In the genomic region with DNA sequence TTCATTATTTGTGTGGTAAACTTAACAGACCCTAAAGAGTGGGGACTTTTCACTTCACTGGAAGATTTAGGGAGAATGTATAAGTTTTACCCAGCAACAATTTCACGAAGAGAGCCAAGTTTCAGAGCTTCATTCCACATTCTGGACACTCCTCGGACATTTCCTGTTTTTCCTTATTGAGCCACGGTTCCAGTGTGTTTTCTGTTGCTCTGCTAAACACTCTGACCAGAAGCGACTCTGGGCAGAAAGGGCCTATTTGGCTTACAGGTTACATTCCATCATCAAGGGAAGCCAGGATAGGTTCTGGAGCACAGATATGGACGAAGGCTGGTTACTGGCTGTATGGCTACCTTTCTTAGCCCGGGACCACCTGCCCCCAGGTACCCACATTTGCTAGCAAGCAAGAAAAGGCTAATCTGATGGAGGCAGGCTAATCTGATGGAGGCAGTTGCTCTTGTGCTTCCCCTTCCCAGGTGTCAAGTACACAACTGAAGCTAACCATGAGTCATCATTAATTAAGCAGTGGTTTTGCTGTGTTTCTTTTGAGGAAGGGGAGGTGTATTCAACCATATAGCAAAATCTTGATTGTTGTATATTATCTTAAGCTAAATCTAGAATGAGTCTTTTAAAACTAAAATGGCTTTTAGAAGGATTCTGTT, we compare ENCODE assay signal across 8 mouse cellular contexts. TPM values are rescaled to one million over a fixed set of nuclear protein-coding genes. Genes with fewer than 3 reads are reported as not detected.
A peak's percentile ranks its signal among the peaks of the same experiment; 100 is the strongest.
DNase-seq lines count a peak whose midpoint lies in the region; ATAC-seq and TF ChIP-seq lines count a peak whose summit lies in the region.

No protein-coding gene starts in this region.

- no peaks in the 10 kb centered on the region for H3K9me3 ChIP-seq in MEL (replicated peaks; ENCODE audit: insufficient read depth, low read length)
- no peaks in the 10 kb centered on the region for H3K9me3 ChIP-seq in heart, embryonic 15.5 days (replicated peaks)

- no peaks in the 10 kb centered on the region for H3K27me3 ChIP-seq in MEL (ENCODE audit: control insufficient read depth in 1 of 2, insufficient read depth in 2 of 2, low read length in 2 of 2)
- H3K27me3 ChIP-seq in heart, embryonic 15.5 days, result no peaks in the 10 kb centered on the region

- peak; percentile 57 to 63; a peak in 3 of 4 replicates for TF ChIP-seq EP300 in MEL (IDR thresholded peaks at IDR 0.05; ENCODE audit: low read depth in 1 of 2, low read length in 2 of 2)

- H3K27ac ChIP-seq in MEL (ENCODE audit: control insufficient read depth, low read depth, low read length) (peak overlapping the region; percentile 86), macrophage (peak overlapping the region; percentile 46)
- peak overlapping the region; percentile 99 for H3K27ac ChIP-seq in heart, embryonic 15.5 days

- DNase-seq in heart, adult 8-10 months (ENCODE audit: low spot score), result peak; percentile 24
- DNase-seq in heart, postnatal 25 days (ENCODE audit: low spot score), result no peak
- DNase-seq in MEL (ENCODE audit: low read depth, low spot score), result peak; percentile 64
- no peak for DNase-seq in cerebellum, postnatal 4 days (ENCODE audit: low spot score in 2 of 2)
- no peak for DNase-seq in left cerebral cortex, adult 8-10 months (ENCODE audit: low spot score in 2 of 2)
- no peak for DNase-seq in layer of hippocampus, postnatal 36 days

- H3K36me3 ChIP-seq in MEL (ENCODE audit: control insufficient read depth in 1 of 2, insufficient read depth in 2 of 2, low read length in 2 of 2), result peaks cover 9 to 10% of the 10 kb centered on the region in 2 experiments
- H3K36me3 ChIP-seq in heart, embryonic 15.5 days, result peaks cover 9% of the 10 kb centered on the region
- 0 out of 2 replicates have a peak, but pooled peaks cover 13% of the 10 kb centered on the region for H3K36me3 ChIP-seq in macrophage (ENCODE audit: inconsistent target)

- intact Hi-C loops in heart, postnatal 25 days (cut with DNase I), result loop anchor here (5.0 kb wide), 1 partner anchor 50 kb away; no protein-coding TSS in a partner anchor

- no peak for TF ChIP-seq RAD21 in MEL (IDR thresholded peaks at IDR 0.05; ENCODE audit: low read depth, low read length)

- peaks cover 8 to 17% of the 10 kb centered on the region in 2 experiments for H3K4me1 ChIP-seq in MEL (ENCODE audit: control insufficient read depth in 1 of 2, insufficient read depth in 2 of 2, low read length in 2 of 2)
- H3K4me1 ChIP-seq in heart, embryonic 15.5 days (replicated peaks), result peaks cover 29% of the 10 kb centered on the region

- ATAC-seq in heart, embryonic 15.5 days (replicated peaks; ENCODE audit: insufficient number of reproducible peaks, insufficient read depth, low FRiP score, low read depth), result no peak

- WGBS in heart, embryonic 15.5 days, result 35% methylated on average over 6 of the region's 6 CpGs
- whole genome bisulfite sequencing in macrophage (ENCODE audit: missing documents), result 46% methylated on average over 6 of the region's 6 CpGs

- H3K4me2 ChIP-seq in heart, embryonic 15.5 days, result peak overlapping the region; percentile 65

- TF ChIP-seq CTCF in MEL (IDR thresholded peaks at IDR 0.05 in 2 of 3, conservative IDR thresholded peaks at IDR 0.05 in 1 of 3; ENCODE audit: control insufficient read depth in 1 of 3, insufficient read depth in 1 of 3, low read depth in 2 of 3, low read length in 3 of 3, poor library complexity in 1 of 3, severe bottlenecking in 1 of 3), result no peak

- H3K79me2 ChIP-seq in MEL (ENCODE audit: control insufficient read depth, insufficient read depth, low read length, poor library complexity) (peaks cover 28% of the 10 kb centered on the region), macrophage (ENCODE audit: inconsistent target) (peaks cover 56% of the 10 kb centered on the region)

- peak overlapping the region; percentile 99 for H3K9ac ChIP-seq in MEL (ENCODE audit: control insufficient read depth, low read depth, low read length, poor library complexity, severe bottlenecking)
- H3K9ac ChIP-seq in heart, embryonic 15.5 days, result peak overlapping the region; percentile 91

- H3K4me3 ChIP-seq in MEL (ENCODE audit: control insufficient read depth in 1 of 2, insufficient read depth in 1 of 2, low read depth in 2 of 2, low read length in 2 of 2), result peak overlapping the region; percentile 99 to 100
- H3K4me3 ChIP-seq in heart, embryonic 15.5 days, result peak overlapping the region; percentile 97
- peak overlapping the region; percentile 77 for H3K4me3 ChIP-seq in macrophage (ENCODE audit: inconsistent target)

- TF ChIP-seq POLR2A in MEL (IDR thresholded peaks at IDR 0.05; ENCODE audit: control insufficient read depth in 1 of 2, insufficient read depth in 1 of 2, low read depth in 1 of 2, low read length in 2 of 2, poor library complexity in 1 of 2), result no peak

TF ChIP-seq in MEL, 35 proteins besides CTCF, POLR2A, EP300 and RAD21 (continues in another document):
- TF ChIP-seq E2F4 (IDR thresholded peaks at IDR 0.05; ENCODE audit: borderline replicate concordance, low read depth, low read length) (no peak), GATA1 (IDR thresholded peaks at IDR 0.05; ENCODE audit: low read depth, low read length) (peak; percentile 80), TAL1 (IDR thresholded peaks at IDR 0.05; ENCODE audit: low read length) (peak; percentile 29), GABPA (IDR thresholded peaks at IDR 0.05; ENCODE audit: low read depth, low read length) (peak; percentile 74; the same call in 1 of the 2 replicates), UBTF (IDR thresholded peaks at IDR 0.05; ENCODE audit: borderline replicate concordance, insufficient read depth, low read depth, low read length) (no peak), HCFC1 (IDR thresholded peaks at IDR 0.05; ENCODE audit: low read depth, low read length) (no peak), SMC3 (IDR thresholded peaks at IDR 0.05; ENCODE audit: low read depth, low read length) (no peak), ZMIZ1 (IDR thresholded peaks at IDR 0.05; ENCODE audit: low read depth, low read length) (no peak), CHD2 (IDR thresholded peaks at IDR 0.05; ENCODE audit: low read length) (no peak), KAT2A (conservative IDR thresholded peaks at IDR 0.05; ENCODE audit: low read depth, low read length) (no peak), NELFE (IDR thresholded peaks at IDR 0.05; ENCODE audit: low read depth, low read length) (0 out of 2 replicates have a peak, but pooled peaks have one; percentile 21), BHLHE40 (IDR thresholded peaks at IDR 0.05; ENCODE audit: borderline replicate concordance, low read depth, low read length) (no peak), JUND (IDR thresholded peaks at IDR 0.05; ENCODE audit: low read depth, low read length) (no peak), MAZ (IDR thresholded peaks at IDR 0.05; ENCODE audit: low read depth, low read length) (no peak), POLR2AphosphoS2 (IDR thresholded peaks at IDR 0.05; ENCODE audit: low read length) (no peak), SIN3A (IDR thresholded peaks at IDR 0.05; ENCODE audit: low read length) (peak; percentile 45; the same call in 1 of the 2 replicates), MXI1 (IDR thresholded peaks at IDR 0.05; ENCODE audit: low read depth, low read length) (no peak), MYB (IDR thresholded peaks at IDR 0.05; ENCODE audit: low read depth, low read length) (no peak), ETS1 (IDR thresholded peaks at IDR 0.05; ENCODE audit: low read depth, low read length) (peak; percentile 79), MAX (IDR thresholded peaks at IDR 0.05; ENCODE audit: low read length) (no peak), USF1 (IDR thresholded peaks at IDR 0.05; ENCODE audit: low read depth, low read length) (no peak), MEF2A (IDR thresholded peaks at IDR 0.05; ENCODE audit: extremely low read depth, insufficient replicate concordance, low read depth, low read length, poor library complexity, severe bottlenecking) (no peak), ZC3H11A (IDR thresholded peaks at IDR 0.05; ENCODE audit: low read depth, low read length) (no peak), TBP (IDR thresholded peaks at IDR 0.05; ENCODE audit: low read depth, low read length) (0 out of 2 replicates have a peak, but pooled peaks have one; percentile 32), MYC (IDR thresholded peaks at IDR 0.05; ENCODE audit: low read depth, low read length) (no peak), RCOR1 (IDR thresholded peaks at IDR 0.05; ENCODE audit: low read depth, low read length) (no peak), ZNF384 (IDR thresholded peaks at IDR 0.05; ENCODE audit: low read depth, low read length) (no peak)

RNA-seq across cellular contexts. Expression of gene Whamm, which starts 1.7 kb away (rescaled TPM):
- 10 to 100 TPM in 1 of 4 experiments, 1 to 10 TPM in 3; 7.8 to 10.2 (median 8.4) TPM for total RNA-seq in heart, adult 8-10 months (2022)
- total RNA-seq in heart, postnatal 25 days (2021), result 1 to 10 TPM; 8.2 to 9.4 TPM
- total RNA-seq in MEL (2012; rRNA removed), result 9.4 and 11.1 TPM in 2 replicates
- polyA plus RNA-seq in MEL (2012; ENCODE audit: insufficient read depth in 1 of 2, insufficient read length in 2 of 2, low read depth in 1 of 2, low replicate concordance in 2 of 2, missing spikeins in 1 of 2) (10 to 100 TPM in 1 of 2 experiments, not detected in 1; 22.9 TPM), macrophage (2018) (7.0 to 9.1 TPM (median 8.4 TPM) in 3 replicates)
- polyA plus RNA-seq in heart, embryonic 15.5 days (2015; fragmentation: Nextera tagmentation; extraction: Ambion mirVana), result 4.6 and 4.9 TPM in 2 replicates
- 10 to 100 TPM; 14.8 to 73.4 (median 31.5) TPM for total RNA-seq in macrophage (2018; cell fraction: chromatin; rRNA removed)
- 10 to 100 TPM in 14 of 26 experiments, 1 to 10 TPM in 12; 6.3 to 19.2 (median 12.1) TPM for total RNA-seq in macrophage (2018; cell fraction: cytosol; rRNA removed)
- total RNA-seq in macrophage (2018; cell fraction: nucleus; rRNA removed), result 10 to 100 TPM; 13.8 to 74.9 (median 26.5) TPM
- 10 to 100 TPM; 13.9 to 21.3 (median 18.9) TPM for total RNA-seq in left cerebral cortex, adult 8-10 months (2022)
- total RNA-seq in layer of hippocampus, postnatal 36 days (2021), result 10 to 100 TPM; 17.9 to 19.7 TPM

RNA-seq across cellular contexts. Expression of gene Fsd2, which starts 6.0 kb away (rescaled TPM):
- total RNA-seq in heart, adult 8-10 months (2022), result 100 to 1,000 TPM; 349 to 382 (median 364) TPM
- total RNA-seq in heart, postnatal 25 days (2021), result 100 to 1,000 TPM; 300 to 302 TPM
- total RNA-seq in MEL (2012; rRNA removed), result not detected in 2 replicates
- polyA plus RNA-seq in MEL (2012; ENCODE audit: insufficient read depth in 1 of 2, insufficient read length in 2 of 2, low read depth in 1 of 2, low replicate concordance in 2 of 2, missing spikeins in 1 of 2) (under 1 TPM in 1 of 2 experiments, not detected in 1; 0.03 TPM), macrophage (2018) (0.18 to 0.30 TPM (median 0.22 TPM) in 3 replicates)
- polyA plus RNA-seq in heart, embryonic 15.5 days (2015; fragmentation: Nextera tagmentation; extraction: Ambion mirVana), result 66.9 and 70.2 TPM in 2 replicates
- under 1 TPM in 8 of 26 experiments, not detected in 18; 0.16 to 0.49 (median 0.22) TPM for total RNA-seq in macrophage (2018; cell fraction: chromatin; rRNA removed)
- total RNA-seq in macrophage (2018; cell fraction: cytosol; rRNA removed), result under 1 TPM in 25 of 26 experiments, not detected in 1; 0.05 to 0.24 (median 0.15) TPM
- under 1 TPM in 7 of 26 experiments, not detected in 19; 0.14 to 0.40 (median 0.17) TPM for total RNA-seq in macrophage (2018; cell fraction: nucleus; rRNA removed)
- total RNA-seq in left cerebral cortex, adult 8-10 months (2022), result under 1 TPM; 0.19 to 0.57 (median 0.26) TPM
- total RNA-seq in layer of hippocampus, postnatal 36 days (2021), result under 1 TPM; 0.33 to 0.35 TPM

Comparison
In these comparisons a context has a peak if more than half of its experiments do, and no peak if none do; other contexts are left out.
1. DNase-seq: peak in heart, adult 8-10 months (single experiment) and MEL (single experiment); none in heart, postnatal 25 days (single experiment), cerebellum, postnatal 4 days (0 of 2), left cerebral cortex, adult 8-10 months (0 of 2) and layer of hippocampus, postnatal 36 days (0 of 2).
2. H3K27ac ChIP-seq: peak in every context shown above with its lines; median percentile 99 in heart, embryonic 15.5 days; 86 in MEL; 46 in macrophage.
3. RNA of gene Fsd2, which starts 6.0 kb away (total RNA-seq): 349 to 382 TPM in heart, adult 8-10 months and 300 to 302 TPM in heart, postnatal 25 days; 0.33 to 0.35 TPM in layer of hippocampus, postnatal 36 days, 0.19 to 0.57 TPM in left cerebral cortex, adult 8-10 months and not detected in MEL; every median in the first group is over 100 times any median in the second.
4. Peak in every context shown above with its lines, with median percentiles within 50 percentile points of each other: H3K4me3 ChIP-seq.